Mouse (Mus musculus) ES-Bruce4 (cell line): Measurements from ENCODE around the gene Olfr867.

Experiments
- CTCF ChIP-seq: IDR thresholded peaks from one replicate; pipeline ENCODE4 v1.8.1; 2011; ENCODE audit warnings: low read depth, low read length
- EP300 ChIP-seq: IDR thresholded peaks from 2 replicates; pipeline ENCODE4 v1.6.1; 2011; ENCODE audit warnings: low read depth, low read length; ENCODE audit not compliant: insufficient read depth
- POLR2A ChIP-seq: IDR thresholded peaks from one replicate; pipeline ENCODE4 v1.8.1; 2011; ENCODE audit warnings: low read length; ENCODE audit not compliant: insufficient read depth

GRCm38 (mm10) chr9:20098326-20098725 is 41.0 kb upstream of the Olfr867 start, which contains the start of gene Olfr868:
- no peak for TF ChIP-seq CTCF
- no peak for TF ChIP-seq EP300
- TF ChIP-seq POLR2A: no peak
